12 mouse cellular contexts compared by ENCODE assay signal in the genomic region with DNA sequence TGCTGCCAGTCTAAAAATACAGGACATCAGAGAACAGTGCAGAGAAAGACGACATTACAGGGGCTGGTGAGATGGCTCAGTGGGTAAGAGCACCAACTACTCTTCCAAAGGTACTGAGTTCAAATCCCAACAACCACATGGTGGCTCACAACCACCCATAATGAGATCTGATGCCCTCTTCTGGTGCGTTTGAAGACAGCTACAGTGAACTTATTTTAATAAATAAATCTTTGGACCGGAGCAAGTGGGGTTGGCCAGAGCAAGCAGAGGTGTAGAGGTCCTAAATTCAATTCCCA. TPM values are rescaled to one million over a fixed set of nuclear protein-coding genes. Genes with fewer than 3 reads are reported as not detected.
A peak's percentile ranks its signal among the peaks of the same experiment; 100 is the strongest.
DNase-seq lines count a peak whose midpoint lies in the region; ATAC-seq and TF ChIP-seq lines count a peak whose summit lies in the region.
"Not testable (repeated sequence)": the region's sequence is repeated elsewhere in the genome, so short reads cannot be mapped to it uniquely, and the experiment has no call there.
"Had no signal": no experiment of that assay in that cellular context is flagged by ENCODE, and none has a peak within 500 bp of the region (broad histone marks: within the 10 kb centered on the region; RNA-seq: fewer than 3 reads in every experiment).

No protein-coding gene starts in this region.

- ATAC-seq in embryonic facial prominence, embryonic 13.5 days (ENCODE audit: insufficient number of reproducible peaks, insufficient read depth, low FRiP score, low TSS enrichment, low read depth); hindbrain, embryonic 15.5 days (ENCODE audit: low FRiP score, low read depth); lung, embryonic 14.5 days (ENCODE audit: insufficient read depth); midbrain, postnatal 0 days (ENCODE audit: low FRiP score); stomach, postnatal 0 days (ENCODE audit: low FRiP score, low TSS enrichment): not testable (repeated sequence)

- H3K79me2 ChIP-seq in heart, adult 2 months (replicated peaks; ENCODE audit: control insufficient read depth, insufficient read depth, low read length) = not testable (repeated sequence)

- H3K36me3 ChIP-seq in ES-Bruce4 (ENCODE audit: control insufficient read depth, insufficient read depth, low read length, poor library complexity, severe bottlenecking); embryonic facial prominence, embryonic 13.5 days; heart, adult 2 months (ENCODE audit: control insufficient read depth, insufficient read depth, low read length); hindbrain, embryonic 15.5 days; lung, embryonic 14.5 days (ENCODE audit: insufficient read depth); midbrain, postnatal 0 days (ENCODE audit: insufficient read depth, low read length); stomach, postnatal 0 days (ENCODE audit: control insufficient read depth, insufficient read depth, low read length): not testable (repeated sequence)
- H3K36me3 ChIP-seq in limb, embryonic 10.5 days = peaks cover 23% of the 10 kb centered on the region

- peak overlapping the region; percentile 67 for H3K4me3 ChIP-seq in ES-Bruce4 (ENCODE audit: low read depth, low read length)
- H3K4me3 ChIP-seq in embryonic facial prominence, embryonic 13.5 days = peak overlapping the region; percentile 84
- H3K4me3 ChIP-seq in heart, adult 2 months = peak overlapping the region; percentile 61
- H3K4me3 ChIP-seq in hindbrain, embryonic 15.5 days = peak overlapping the region; percentile 71
- peak overlapping the region; percentile 89 for H3K4me3 ChIP-seq in limb, embryonic 10.5 days
- peak overlapping the region; percentile 70 for H3K4me3 ChIP-seq in lung, embryonic 14.5 days (ENCODE audit: low read depth, low read length)
- H3K4me3 ChIP-seq in midbrain, postnatal 0 days (ENCODE audit: low read depth, low read length) = peak overlapping the region; percentile 88
- peak overlapping the region; percentile 78 for H3K4me3 ChIP-seq in stomach, postnatal 0 days (ENCODE audit: low read depth, low read length)

- H3K4me1 ChIP-seq in ES-Bruce4 (ENCODE audit: control insufficient read depth, insufficient read depth, low read length); heart, adult 2 months (ENCODE audit: control insufficient read depth, insufficient read depth, low read length); lung, embryonic 14.5 days (ENCODE audit: insufficient read depth); midbrain, postnatal 0 days (ENCODE audit: insufficient read depth, low read length); stomach, postnatal 0 days (replicated peaks; ENCODE audit: control insufficient read depth, insufficient read depth): not testable (repeated sequence)
- peaks cover 30% of the 10 kb centered on the region for H3K4me1 ChIP-seq in embryonic facial prominence, embryonic 13.5 days
- H3K4me1 ChIP-seq in hindbrain, embryonic 15.5 days (replicated peaks) = peaks cover 37% of the 10 kb centered on the region
- peaks cover 17% of the 10 kb centered on the region for H3K4me1 ChIP-seq in limb, embryonic 10.5 days

- H3K4me2 ChIP-seq in embryonic facial prominence, embryonic 13.5 days = peak overlapping the region; percentile 85
- peak overlapping the region; percentile 63 for H3K4me2 ChIP-seq in hindbrain, embryonic 15.5 days
- peak overlapping the region; percentile 88 for H3K4me2 ChIP-seq in lung, embryonic 14.5 days
- H3K4me2 ChIP-seq in midbrain, postnatal 0 days (ENCODE audit: low read depth, low read length, poor library complexity, severe bottlenecking) = peak overlapping the region; percentile 40
- H3K4me2 ChIP-seq in stomach, postnatal 0 days (replicated peaks; ENCODE audit: low read depth) = peak overlapping the region; percentile 95

- TF ChIP-seq EP300 in ES-Bruce4 (IDR thresholded peaks at IDR 0.05; ENCODE audit: insufficient read depth, low read depth, low read length); heart, adult 2 months (IDR thresholded peaks at IDR 0.05; ENCODE audit: insufficient read depth, low read depth, low read length): not testable (repeated sequence)
- TF ChIP-seq EP300 in stomach, postnatal 0 days (optimal IDR thresholded peaks at IDR 0.05) = peak; percentile 4

- H3K27me3 ChIP-seq in ES-Bruce4 (ENCODE audit: control insufficient read depth, insufficient read depth, low read length, poor library complexity, severe bottlenecking); embryonic facial prominence, embryonic 13.5 days; heart, adult 2 months (ENCODE audit: control insufficient read depth, insufficient read depth, low read length); hindbrain, embryonic 15.5 days; limb, embryonic 10.5 days (ENCODE audit: low read depth, poor library complexity, severe bottlenecking); lung, embryonic 14.5 days (ENCODE audit: insufficient read depth, low read length); midbrain, postnatal 0 days (ENCODE audit: insufficient read depth, low read length); stomach, postnatal 0 days (ENCODE audit: control insufficient read depth, insufficient read depth, low read length): not testable (repeated sequence)

- 54% methylated on average over 3 of the region's 3 CpGs for WGBS in embryonic facial prominence, embryonic 13.5 days
- WGBS in heart, adult 2 months = 27% methylated on average over 3 of the region's 3 CpGs
- WGBS in hindbrain, embryonic 15.5 days = 58% methylated on average over 3 of the region's 3 CpGs
- 63% methylated on average over 3 of the region's 3 CpGs for WGBS in limb, embryonic 10.5 days
- WGBS in lung, embryonic 14.5 days = 47% methylated on average over 3 of the region's 3 CpGs
- 57% methylated on average over 3 of the region's 3 CpGs for WGBS in midbrain, postnatal 0 days
- 43% methylated on average over 3 of the region's 3 CpGs for WGBS in stomach, postnatal 0 days

- H3K9me3 ChIP-seq in ES-Bruce4 (replicated peaks; ENCODE audit: control insufficient read depth, insufficient read depth, low read length, poor library complexity, severe bottlenecking); embryonic facial prominence, embryonic 13.5 days; hindbrain, embryonic 15.5 days; limb, embryonic 10.5 days (replicated peaks); lung, embryonic 14.5 days (ENCODE audit: low read depth, low read length); midbrain, postnatal 0 days (ENCODE audit: low read length); stomach, postnatal 0 days (ENCODE audit: control insufficient read depth, low read length): not testable (repeated sequence)

- H3K9ac ChIP-seq in ES-Bruce4 (ENCODE audit: low read depth, poor library complexity, severe bottlenecking) = peak overlapping the region; percentile 70
- H3K9ac ChIP-seq in embryonic facial prominence, embryonic 13.5 days = not testable (repeated sequence)
- H3K9ac ChIP-seq in heart, adult 2 months (ENCODE audit: low read depth, low read length) = peak overlapping the region; percentile 66; the same call in 1 of the 2 replicates
- H3K9ac ChIP-seq in hindbrain, embryonic 15.5 days = peak overlapping the region; percentile 57
- H3K9ac ChIP-seq in lung, embryonic 14.5 days = peak overlapping the region; percentile 63
- H3K9ac ChIP-seq in midbrain, postnatal 0 days (replicated peaks; ENCODE audit: low read length, poor library complexity, severe bottlenecking) = peak overlapping the region; percentile 54; the same call in 1 of the 2 replicates
- peak overlapping the region; percentile 31; the same call in 1 of the 2 replicates for H3K9ac ChIP-seq in stomach, postnatal 0 days (ENCODE audit: low read length)

- not testable (repeated sequence) for TF ChIP-seq POLR2A in ES-Bruce4 (IDR thresholded peaks at IDR 0.05; ENCODE audit: insufficient read depth, low read length); heart, adult 2 months (IDR thresholded peaks at IDR 0.05; ENCODE audit: insufficient read depth, low read depth, low read length)

- H3K27ac ChIP-seq in ES-Bruce4 (ENCODE audit: insufficient read depth, low read length) = peak overlapping the region; percentile 77
- H3K27ac ChIP-seq in embryonic facial prominence, embryonic 13.5 days = peak overlapping the region; percentile 90
- peak overlapping the region; percentile 67 for H3K27ac ChIP-seq in heart, adult 2 months
- peak overlapping the region; percentile 96 for H3K27ac ChIP-seq in hindbrain, embryonic 15.5 days (replicated peaks)
- peak overlapping the region; percentile 95 for H3K27ac ChIP-seq in limb, embryonic 10.5 days
- H3K27ac ChIP-seq in lung, embryonic 14.5 days (ENCODE audit: low read depth) = peak overlapping the region; percentile 92
- H3K27ac ChIP-seq in midbrain, postnatal 0 days (ENCODE audit: low read depth, low read length) = peak overlapping the region; percentile 97
- H3K27ac ChIP-seq in stomach, postnatal 0 days (replicated peaks) = peak overlapping the region; percentile 72

- not testable (repeated sequence) for DNase-seq in heart, adult 2 months; limb, embryonic 10.5 days (ENCODE audit: low spot score); lung, embryonic 14.5 days; midbrain, postnatal 0 days (ENCODE audit: low spot score); stomach, postnatal 0 days (ENCODE audit: low spot score)

- intact Hi-C loops in heart, adult 2 months (cut with DNase I) = not testable (repeated sequence)

- not testable (repeated sequence) for TF ChIP-seq CTCF in ES-Bruce4 (IDR thresholded peaks at IDR 0.05; ENCODE audit: low read depth, low read length)
- peak; percentile 46 for TF ChIP-seq CTCF in heart, adult 2 months (IDR thresholded peaks at IDR 0.05)
- TF ChIP-seq CTCF in lung, embryonic 14.5 days (IDR thresholded peaks at IDR 0.05; ENCODE audit: low read depth) = peak; percentile 22; the same call in 1 of the 2 replicates
- TF ChIP-seq CTCF in midbrain, postnatal 0 days (IDR thresholded peaks at IDR 0.05) = peak; percentile 56
- peak; percentile 55 for TF ChIP-seq CTCF in stomach, postnatal 0 days (IDR thresholded peaks at IDR 0.05; ENCODE audit: low read depth)

RNA-seq across cellular contexts. Expression of gene Tecr, which starts 12.8 kb away (rescaled TPM):
- polyA plus RNA-seq in ES-Bruce4 (2011; ENCODE audit: insufficient read depth, insufficient read length, low read depth, missing spikeins) = 310 and 347 TPM in 2 replicates
- 545 and 624 TPM in 2 replicates for polyA plus RNA-seq in embryonic facial prominence, embryonic 13.5 days (2015; fragmentation: Nextera tagmentation; extraction: Ambion mirVana)
- total RNA-seq in heart, adult 2 months (2021) = 100 to 1,000 TPM; 445 to 505 TPM
- polyA plus RNA-seq in heart, adult 2 months (2012; rRNA removed) = 772 and 935 TPM in 2 replicates
- 1,382 and 1,396 TPM in 2 replicates for polyA plus RNA-seq in hindbrain, embryonic 15.5 days (2015; fragmentation: Nextera tagmentation; extraction: Ambion mirVana)
- polyA plus RNA-seq in limb, embryonic 10.5 days (2016; fragmentation: Nextera tagmentation; extraction: Ambion mirVana) = 684 and 695 TPM in 2 replicates
- polyA plus RNA-seq in lung, embryonic 14.5 days (2014; fragmentation: Nextera tagmentation; extraction: Ambion mirVana) = 531 and 570 TPM in 2 replicates
- total RNA-seq in midbrain, postnatal 0 days (2014; rRNA removed) = 1,134 and 1,270 TPM in 2 replicates
- 1,433 and 1,533 TPM in 2 replicates for polyA plus RNA-seq in midbrain, postnatal 0 days (2015; fragmentation: Nextera tagmentation; extraction: Ambion mirVana)
- 413 and 424 TPM in 2 replicates for polyA plus RNA-seq in stomach, postnatal 0 days (2015; fragmentation: Nextera tagmentation; extraction: Ambion mirVana)

RNA-seq across cellular contexts. Expression of gene Dnajb1, which starts 13.0 kb away (rescaled TPM):
- polyA plus RNA-seq in ES-Bruce4 (2011; ENCODE audit: insufficient read depth, insufficient read length, low read depth, missing spikeins) = 28.2 and 32.2 TPM in 2 replicates
- polyA plus RNA-seq in embryonic facial prominence, embryonic 13.5 days (2015; fragmentation: Nextera tagmentation; extraction: Ambion mirVana) = 63.2 and 68.8 TPM in 2 replicates
- total RNA-seq in heart, adult 2 months (2021) = 10 to 100 TPM; 11.3 to 16.8 TPM
- 13.4 and 17.4 TPM in 2 replicates for polyA plus RNA-seq in heart, adult 2 months (2012; rRNA removed)
- polyA plus RNA-seq in hindbrain, embryonic 15.5 days (2015; fragmentation: Nextera tagmentation; extraction: Ambion mirVana) = 58.1 and 60.9 TPM in 2 replicates
- 78.0 and 89.8 TPM in 2 replicates for polyA plus RNA-seq in limb, embryonic 10.5 days (2016; fragmentation: Nextera tagmentation; extraction: Ambion mirVana)
- polyA plus RNA-seq in lung, embryonic 14.5 days (2014; fragmentation: Nextera tagmentation; extraction: Ambion mirVana) = 54.9 and 61.3 TPM in 2 replicates
- total RNA-seq in midbrain, postnatal 0 days (2014; rRNA removed) = 41.0 and 43.3 TPM in 2 replicates
- polyA plus RNA-seq in midbrain, postnatal 0 days (2015; fragmentation: Nextera tagmentation; extraction: Ambion mirVana) = 60.3 and 72.4 TPM in 2 replicates
- 36.9 and 39.9 TPM in 2 replicates for polyA plus RNA-seq in stomach, postnatal 0 days (2015; fragmentation: Nextera tagmentation; extraction: Ambion mirVana)

RNA-seq across cellular contexts. Expression of gene Ndufb7, which starts 28.5 kb away (rescaled TPM):
- polyA plus RNA-seq in ES-Bruce4 (2011; ENCODE audit: insufficient read depth, insufficient read length, low read depth, missing spikeins) = 102 and 121 TPM in 2 replicates
- 304 and 312 TPM in 2 replicates for polyA plus RNA-seq in embryonic facial prominence, embryonic 13.5 days (2015; fragmentation: Nextera tagmentation; extraction: Ambion mirVana)
- total RNA-seq in heart, adult 2 months (2021) = 100 to 1,000 TPM; 620 to 733 TPM
- 1,081 and 1,159 TPM in 2 replicates for polyA plus RNA-seq in heart, adult 2 months (2012; rRNA removed)
- polyA plus RNA-seq in hindbrain, embryonic 15.5 days (2015; fragmentation: Nextera tagmentation; extraction: Ambion mirVana) = 333 and 340 TPM in 2 replicates
- polyA plus RNA-seq in limb, embryonic 10.5 days (2016; fragmentation: Nextera tagmentation; extraction: Ambion mirVana) = 316 and 317 TPM in 2 replicates
- polyA plus RNA-seq in lung, embryonic 14.5 days (2014; fragmentation: Nextera tagmentation; extraction: Ambion mirVana) = 361 and 362 TPM in 2 replicates
- total RNA-seq in midbrain, postnatal 0 days (2014; rRNA removed) = 151 and 158 TPM in 2 replicates
- polyA plus RNA-seq in midbrain, postnatal 0 days (2015; fragmentation: Nextera tagmentation; extraction: Ambion mirVana) = 396 and 420 TPM in 2 replicates
- 327 and 344 TPM in 2 replicates for polyA plus RNA-seq in stomach, postnatal 0 days (2015; fragmentation: Nextera tagmentation; extraction: Ambion mirVana)

RNA-seq across cellular contexts. Expression of gene Gipc1, which starts 57.5 kb away (rescaled TPM):
- 42.5 and 43.7 TPM in 2 replicates for polyA plus RNA-seq in ES-Bruce4 (2011; ENCODE audit: insufficient read depth, insufficient read length, low read depth, missing spikeins)
- polyA plus RNA-seq in embryonic facial prominence, embryonic 13.5 days (2015; fragmentation: Nextera tagmentation; extraction: Ambion mirVana) = 186 and 190 TPM in 2 replicates
- 10 to 100 TPM; 23.8 to 25.6 TPM for total RNA-seq in heart, adult 2 months (2021)
- polyA plus RNA-seq in heart, adult 2 months (2012; rRNA removed) = 22.3 and 27.7 TPM in 2 replicates
- polyA plus RNA-seq in hindbrain, embryonic 15.5 days (2015; fragmentation: Nextera tagmentation; extraction: Ambion mirVana) = 132 and 133 TPM in 2 replicates
- 185 and 206 TPM in 2 replicates for polyA plus RNA-seq in limb, embryonic 10.5 days (2016; fragmentation: Nextera tagmentation; extraction: Ambion mirVana)
- 170 and 175 TPM in 2 replicates for polyA plus RNA-seq in lung, embryonic 14.5 days (2014; fragmentation: Nextera tagmentation; extraction: Ambion mirVana)
- 72.3 and 74.2 TPM in 2 replicates for total RNA-seq in midbrain, postnatal 0 days (2014; rRNA removed)
- 108 and 111 TPM in 2 replicates for polyA plus RNA-seq in midbrain, postnatal 0 days (2015; fragmentation: Nextera tagmentation; extraction: Ambion mirVana)
- 171 and 183 TPM in 2 replicates for polyA plus RNA-seq in stomach, postnatal 0 days (2015; fragmentation: Nextera tagmentation; extraction: Ambion mirVana)

RNA-seq across cellular contexts. Expression of gene Olfr370, which starts 59.4 kb away (rescaled TPM):
- 0.24 TPM in 1 of 2 replicates, not detected in the other for polyA plus RNA-seq in ES-Bruce4 (2011; ENCODE audit: insufficient read depth, insufficient read length, low read depth, missing spikeins)
- polyA plus RNA-seq in embryonic facial prominence, embryonic 13.5 days (2015; fragmentation: Nextera tagmentation; extraction: Ambion mirVana) = 0.23 TPM in 1 of 2 replicates, not detected in the other
- not detected for total RNA-seq in heart, adult 2 months (2021)
- not detected in 2 replicates for polyA plus RNA-seq in heart, adult 2 months (2012; rRNA removed)
- polyA plus RNA-seq in hindbrain, embryonic 15.5 days (2015; fragmentation: Nextera tagmentation; extraction: Ambion mirVana) = 0.04 TPM in 1 of 2 replicates, not detected in the other
- not detected in 2 replicates for polyA plus RNA-seq in limb, embryonic 10.5 days (2016; fragmentation: Nextera tagmentation; extraction: Ambion mirVana)
- not detected in 2 replicates for polyA plus RNA-seq in lung, embryonic 14.5 days (2014; fragmentation: Nextera tagmentation; extraction: Ambion mirVana)
- not detected in 2 replicates for total RNA-seq in midbrain, postnatal 0 days (2014; rRNA removed)
- polyA plus RNA-seq in midbrain, postnatal 0 days (2015; fragmentation: Nextera tagmentation; extraction: Ambion mirVana) = not detected in 2 replicates
- polyA plus RNA-seq in stomach, postnatal 0 days (2015; fragmentation: Nextera tagmentation; extraction: Ambion mirVana) = 0.04 TPM in 1 of 2 replicates, not detected in the other
- total RNA-seq: adrenal gland, postnatal 4 days; gastrocnemius, postnatal 36 days; layer of hippocampus, adult 18-20 months; left cerebral cortex, postnatal 25 days had no signal

Comparison
In these comparisons a context has a peak if more than half of its experiments do, and no peak if none do; other contexts are left out.
1. H3K4me2 ChIP-seq: peak in every context shown above with its lines; median percentile 95 in stomach, postnatal 0 days; 88 in lung, embryonic 14.5 days; 85 in embryonic facial prominence, embryonic 13.5 days; 63 in hindbrain, embryonic 15.5 days; 40 in midbrain, postnatal 0 days.